Mouse (Mus musculus) small intestine, adult 2 months (tissue): ENCODE results near the gene Gbp4.

Source experiments
- CTCF ChIP-seq: fragments of 200-500 bp; IDR thresholded peaks from 2 replicates; pipeline ENCODE4 v1.5.1; 2012; ENCODE audit warnings: low read depth, mild to moderate bottlenecking, control low read depth, inconsistent platforms, low read length, moderate library complexity, mixed read lengths; ENCODE audit not compliant: insufficient replicate concordance, insufficient read length; ENCODE audit errors: extremely low read depth
- POLR2A ChIP-seq: fragments of 200-500 bp; IDR thresholded peaks from 2 replicates; pipeline ENCODE4 v1.6.1; 2012; ENCODE audit warnings: low read depth, mild to moderate bottlenecking, control low read depth, inconsistent platforms, low read length, moderate library complexity

- TF ChIP-seq CTCF (no peak), POLR2A (no peak)
Observed at GRCm38 (mm10) chr5:105081900-105082299, 57.5 kb downstream of the Gbp4 start.
